Mouse (Mus musculus) skeletal muscle tissue, adult 2 months (tissue): ENCODE data around the gene Sf3b2.
A peak's percentile ranks its signal among the peaks of the same experiment; 100 is the strongest.
"Not testable (repeated sequence)": the region's sequence is repeated elsewhere in the genome, so short reads cannot be mapped to it uniquely, and the experiment has no call there.

Source experiments
- DNase-seq: peaks from one replicate; pipeline ENCODE4 v3.0.0-alpha.2; 2012; ENCODE audit warnings: low read depth, low spot score

The Sf3b2 gene

GRCm38 (mm10) chr19:5272801-5273733, 22.2 kb downstream of the Sf3b2 start, which contains the start of gene Pacs1:
Gene Pacs1, minus strand, starts transcription at chr19:5273119.
- peak; percentile 73 for DNase-seq

- no peak for DNase-seq
These were observed 22.9 kb downstream of the Sf3b2 start for GRCm38 (mm10) chr19:5272326-5272795.

DNA sequence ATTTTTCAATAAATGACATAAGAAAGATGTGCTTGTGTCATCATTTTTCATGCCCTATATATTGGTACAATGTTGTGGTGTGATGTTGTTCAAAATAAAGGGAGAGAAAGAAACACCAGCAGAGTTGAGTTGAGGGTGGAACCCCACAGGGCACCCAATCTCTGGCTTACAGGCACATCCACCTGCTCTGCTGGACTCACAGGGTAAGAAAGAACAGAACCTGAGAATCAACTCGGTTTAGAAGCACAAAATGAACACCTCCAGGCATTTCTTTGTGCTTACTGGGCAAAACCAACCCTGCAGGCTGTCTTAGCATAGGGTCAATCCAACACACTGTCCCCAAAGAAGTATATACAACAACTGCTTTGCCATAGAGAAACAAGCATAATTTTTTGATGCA, 23.8 kb downstream of the Sf3b2 start:
- DNase-seq: no peak

DNA sequence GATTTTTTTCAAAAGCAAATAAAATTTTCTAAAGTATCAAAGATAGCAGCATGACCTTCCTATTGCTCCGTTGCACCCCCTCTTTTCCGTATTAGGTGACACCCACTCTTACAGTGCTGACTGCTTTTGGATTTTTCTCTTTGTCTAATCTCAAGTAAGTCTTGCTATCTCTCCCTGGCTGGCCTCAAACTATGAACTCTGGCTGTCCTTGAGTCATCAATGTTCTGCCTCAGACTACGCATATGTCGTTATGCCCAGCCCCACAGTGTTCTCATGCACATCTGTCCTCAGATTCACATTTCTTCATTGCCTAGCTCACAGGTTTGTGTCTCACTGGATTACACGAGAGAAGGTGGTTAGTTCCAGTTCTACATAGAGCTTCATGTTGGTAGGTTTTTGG, 25.9 kb downstream of the Sf3b2 start:
- no peak for DNase-seq

GRCm38 (mm10) chr19:5268875-5269274, 26.4 kb downstream of the Sf3b2 start:
- DNase-seq: no peak

- DNase-seq: no peak
These were observed 27.2 kb downstream of the Sf3b2 start for GRCm38 (mm10) chr19:5268017-5268416.

DNA sequence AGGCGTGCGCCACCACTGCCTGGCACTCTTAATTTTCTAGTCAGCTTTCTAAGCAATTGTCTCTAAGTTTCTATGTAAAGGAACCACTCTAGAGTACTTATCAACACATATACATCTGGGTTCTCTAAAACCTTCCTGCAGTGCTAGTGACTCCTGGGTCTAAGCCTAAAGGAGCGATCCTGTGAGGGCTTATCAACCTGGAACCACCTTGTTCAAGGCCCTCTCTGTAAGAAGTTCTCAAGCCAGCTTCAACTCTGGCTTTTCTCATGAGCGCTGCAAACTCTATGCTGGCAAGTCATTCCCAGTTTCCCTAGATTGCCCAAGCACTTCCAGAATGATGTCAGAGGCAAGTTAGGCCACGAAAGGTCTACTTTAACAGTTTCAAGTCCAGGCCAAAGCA, 28.2 kb downstream of the Sf3b2 start:
- no peak for DNase-seq

DNA sequence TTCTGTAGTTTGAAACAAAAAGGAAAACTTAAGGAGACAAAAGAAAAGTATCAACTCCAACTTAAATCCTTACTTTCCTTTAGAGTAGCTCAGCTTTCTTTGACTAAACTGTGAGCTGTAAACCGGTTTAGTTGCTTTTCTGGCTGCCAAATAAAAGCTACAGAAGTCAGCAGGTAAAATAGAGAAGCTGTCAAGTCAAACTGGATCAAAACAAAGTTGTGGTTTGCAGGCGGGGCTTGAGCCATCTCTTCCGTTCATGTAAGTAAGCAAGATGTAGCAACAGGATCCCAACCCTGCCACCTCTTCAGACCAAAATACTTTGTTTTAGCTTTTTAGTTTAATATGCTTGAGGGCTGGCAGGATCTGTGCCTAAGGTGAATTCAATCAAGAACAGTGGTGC, 38.1 kb downstream of the Sf3b2 start:
- no peak for DNase-seq

DNA sequence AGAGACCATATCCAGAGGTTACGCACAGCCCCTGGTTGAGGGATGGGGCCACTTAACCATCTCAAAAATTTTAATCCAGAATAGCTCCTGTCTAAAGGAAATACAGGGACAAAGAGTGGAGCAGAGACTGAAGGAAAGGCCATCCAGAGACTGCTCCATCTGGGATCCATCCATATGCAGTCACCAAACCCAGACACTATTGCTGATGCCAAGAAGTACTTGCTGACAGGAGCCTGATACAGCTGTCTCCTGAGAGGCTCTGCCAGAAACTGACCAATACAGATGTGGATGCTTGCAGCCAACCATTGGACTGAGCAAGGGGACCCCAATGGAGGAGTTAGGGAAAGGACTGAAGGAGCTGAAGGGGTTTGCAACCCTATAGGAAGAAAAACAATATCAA, 58.3 kb downstream of the Sf3b2 start:
- not testable (repeated sequence) for DNase-seq

DNA sequence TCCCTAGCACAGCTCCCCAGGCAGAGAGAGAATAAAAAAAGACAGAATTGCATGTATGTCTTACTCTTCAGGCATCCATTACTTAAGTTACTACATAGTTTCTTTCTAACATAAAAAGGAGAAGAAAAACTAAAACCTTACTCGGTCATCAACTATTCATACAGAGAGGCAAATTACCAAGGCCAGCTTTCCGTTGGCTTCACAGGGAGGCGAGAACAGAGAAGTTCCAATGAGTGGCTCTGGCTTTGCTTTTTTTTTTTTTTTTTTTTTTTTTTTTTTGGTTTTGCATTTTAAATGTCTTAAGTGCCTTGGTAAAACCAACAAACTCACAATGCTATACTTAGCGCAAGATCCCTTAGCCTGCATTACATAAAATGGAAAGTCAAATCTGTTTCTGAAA, 62.6 kb downstream of the Sf3b2 start:
- no peak for DNase-seq

GRCm38 (mm10) chr19:5230110-5230509, 65.1 kb downstream of the Sf3b2 start:
- no peak for DNase-seq

DNA sequence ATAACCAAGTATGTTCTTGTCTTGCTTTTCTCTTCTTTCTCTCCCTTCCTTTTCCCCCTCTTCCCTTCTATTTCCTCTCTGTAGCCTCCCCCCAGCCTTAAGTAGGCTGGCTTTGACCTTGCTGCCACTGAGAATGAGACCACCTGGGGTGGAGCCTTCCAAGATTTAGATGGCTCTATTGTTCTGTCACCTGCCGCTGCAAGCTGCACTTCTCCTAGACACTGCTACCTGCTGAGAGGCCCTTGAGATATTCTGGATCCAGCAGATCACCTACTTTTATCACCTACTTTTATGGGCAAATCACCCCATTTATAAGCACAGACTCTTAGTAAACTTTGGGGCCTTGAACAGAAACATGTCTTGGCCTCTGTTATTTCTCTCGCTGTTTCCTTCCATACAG, 70.6 kb downstream of the Sf3b2 start:
- no peak for DNase-seq

DNA sequence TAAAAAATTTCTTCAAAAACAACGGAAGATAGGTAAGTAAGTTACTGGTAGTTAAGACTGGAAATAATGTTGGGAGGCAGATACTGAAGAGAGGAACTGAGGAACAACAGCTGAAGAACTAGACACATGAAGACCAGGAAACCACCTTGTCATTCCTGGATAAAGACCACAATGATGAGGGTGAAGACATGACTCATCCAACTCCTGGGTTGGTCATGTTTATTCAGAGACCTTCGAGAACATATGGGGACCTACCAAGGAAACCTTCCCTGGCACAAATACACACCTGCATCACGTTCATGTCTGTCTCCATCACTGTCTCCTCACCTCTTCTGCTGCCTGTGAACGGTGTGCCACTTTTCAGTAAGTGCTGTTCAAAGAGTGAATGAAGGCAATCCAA, 71.2 kb downstream of the Sf3b2 start:
- DNase-seq: no peak
